Mouse (Mus musculus): ENCODE data around the gene Nkiras1.
"Not testable (repeated sequence)": the region's sequence is repeated elsewhere in the genome, so short reads cannot be mapped to it uniquely, and the experiment has no call there.

Nkiras1 gene

GRCm38 (mm10) chr14:18270529-18271441 is at the start of gene Nkiras1, which contains the start of gene Rpl15:
Gene Nkiras1 (plus strand): TSS chr14:18271136.
Gene Rpl15 (minus strand): TSS chr14:18271391.
- peak; percentile 98 for DNase-seq (ENCODE audit: low spot score)

GRCm38 (mm10) chr14:18221977-18222376 is 49.0 kb upstream of the Nkiras1 start:
- no peak for DNase-seq (ENCODE audit: low spot score)

GRCm38 (mm10) chr14:18225431-18225830 is 45.5 kb upstream of the Nkiras1 start:
- DNase-seq (ENCODE audit: low spot score), result not testable (repeated sequence)

GRCm38 (mm10) chr14:18226181-18226580 is 44.8 kb upstream of the Nkiras1 start:
- DNase-seq (ENCODE audit: low spot score), result not testable (repeated sequence)

- DNase-seq (ENCODE audit: low spot score), result not testable (repeated sequence)
Measured at GRCm38 (mm10) chr14:18229751-18230150, 41.2 kb upstream of the Nkiras1 start.

GRCm38 (mm10) chr14:18231866-18232265 is 39.1 kb upstream of the Nkiras1 start:
- DNase-seq (ENCODE audit: low spot score), result not testable (repeated sequence)

- no peak for DNase-seq (ENCODE audit: low spot score)
Measured at GRCm38 (mm10) chr14:18233076-18233475, 37.9 kb upstream of the Nkiras1 start.

- DNase-seq (ENCODE audit: low spot score), result no peak
Measured at GRCm38 (mm10) chr14:18233981-18234960, 36.7 kb upstream of the Nkiras1 start.

- not testable (repeated sequence) for DNase-seq (ENCODE audit: low spot score)
Measured at GRCm38 (mm10) chr14:18236496-18237235, 34.3 kb upstream of the Nkiras1 start.

GRCm38 (mm10) chr14:18237381-18237780 is 33.6 kb upstream of the Nkiras1 start:
- no peak for DNase-seq (ENCODE audit: low spot score)

GRCm38 (mm10) chr14:18238131-18238749 is 32.7 kb upstream of the Nkiras1 start:
- DNase-seq (ENCODE audit: low spot score), result peak; percentile 96

- peak; percentile 99 for DNase-seq (ENCODE audit: low spot score)
Measured at GRCm38 (mm10) chr14:18238750-18239731, 31.9 kb upstream of the Nkiras1 start, which contains the start of gene Nr1d2. Gene Nr1d2 (minus strand): TSS chr14:18239127.

- no peak for DNase-seq (ENCODE audit: low spot score)
Measured at GRCm38 (mm10) chr14:18240132-18240531, 30.8 kb upstream of the Nkiras1 start.

GRCm38 (mm10) chr14:18241786-18242185 is 29.1 kb upstream of the Nkiras1 start:
- no peak for DNase-seq (ENCODE audit: low spot score)

- DNase-seq (ENCODE audit: low spot score), result no peak
Measured at GRCm38 (mm10) chr14:18242638-18243130, 28.3 kb upstream of the Nkiras1 start.

- no peak for DNase-seq (ENCODE audit: low spot score)
Measured at GRCm38 (mm10) chr14:18261203-18261602, 9.7 kb upstream of the Nkiras1 start.

- no peak for DNase-seq (ENCODE audit: low spot score)
Measured at GRCm38 (mm10) chr14:18263427-18263826, 7.5 kb upstream of the Nkiras1 start.

GRCm38 (mm10) chr14:18269947-18270528 is 898 bp upstream of the Nkiras1 start:
- peak; percentile 50 for DNase-seq (ENCODE audit: low spot score)

GRCm38 (mm10) chr14:18271666-18272065 is 730 bp downstream of the Nkiras1 start:
- no peak for DNase-seq (ENCODE audit: low spot score)
